Mouse (Mus musculus) kidney, adult 2 months (tissue): ENCODE measurements around the gene Mrps34. TPM values are rescaled to one million over a fixed set of nuclear protein-coding genes. Genes with fewer than 3 reads are reported as not detected.
A peak's percentile ranks its signal among the peaks of the same experiment; 100 is the strongest.

Source experiments
- DNase-seq: peaks from one replicate; pipeline ENCODE4 v3.0.0; 2021
- H3K27ac ChIP-seq: fragments of 200-500 bp; 2 replicates; pipeline ENCODE4 v1.5.1; 2012; ENCODE audit warnings: low read depth, low read length, control low read depth, inconsistent platforms; ENCODE audit not compliant: insufficient read depth
- H3K27me3 ChIP-seq: fragments of 200-500 bp; replicated peaks from 2 replicates; pipeline ENCODE4 v1.6.1; 2012; ENCODE audit warnings: mild to moderate bottlenecking, moderate library complexity, low read length, inconsistent platforms; ENCODE audit not compliant: control insufficient read depth, insufficient read depth
- H3K36me3 ChIP-seq: fragments of 200-500 bp; 2 replicates; pipeline ENCODE4 v1.6.1; 2012; ENCODE audit warnings: mild to moderate bottlenecking, moderate library complexity, low read length, inconsistent platforms; ENCODE audit not compliant: control insufficient read depth, insufficient read depth
- H3K4me1 ChIP-seq: fragments of 200-500 bp; 2 replicates; pipeline ENCODE4 v1.6.1; 2011; ENCODE audit warnings: low read length; ENCODE audit not compliant: control insufficient read depth, insufficient read depth
- H3K4me3 ChIP-seq: fragments of 200-500 bp; 2 replicates; pipeline ENCODE4 v1.5.1; 2011; ENCODE audit warnings: mild to moderate bottlenecking, low read depth, low read length, control low read depth; ENCODE audit not compliant: insufficient read depth
- CTCF ChIP-seq: fragments of 200-500 bp; conservative IDR thresholded peaks from 2 replicates; pipeline ENCODE4 v1.5.1; 2011; ENCODE audit warnings: low read depth, mild to moderate bottlenecking, control low read depth, low read length, moderate library complexity, mixed read lengths; ENCODE audit not compliant: insufficient read depth, insufficient read length
- POLR2A ChIP-seq: fragments of 200-500 bp; IDR thresholded peaks from one replicate; pipeline ENCODE4 v1.6.1; 2011; ENCODE audit warnings: low read depth, low read length, control low read depth
- WGBS: fragments of 180-500 bp; shearing (Covaris S2); methylation state at CpG from one replicate; pipeline ENCODE4 v1.1.7; 2018; 5-methylcytosine and 5-hydroxymethylcytosine counted together
- polyA plus RNA-seq: library from polyadenylated mRNA; depleted of rRNA; stranded (reverse); fragments of >200 nt; gene quantifications from 2 replicates; pipeline ENCODE4 v1.2.3, GENCODE M21; 2012

Mrps34 gene
- polyA plus RNA-seq, 1 experiment, result 162 TPM

DNA sequence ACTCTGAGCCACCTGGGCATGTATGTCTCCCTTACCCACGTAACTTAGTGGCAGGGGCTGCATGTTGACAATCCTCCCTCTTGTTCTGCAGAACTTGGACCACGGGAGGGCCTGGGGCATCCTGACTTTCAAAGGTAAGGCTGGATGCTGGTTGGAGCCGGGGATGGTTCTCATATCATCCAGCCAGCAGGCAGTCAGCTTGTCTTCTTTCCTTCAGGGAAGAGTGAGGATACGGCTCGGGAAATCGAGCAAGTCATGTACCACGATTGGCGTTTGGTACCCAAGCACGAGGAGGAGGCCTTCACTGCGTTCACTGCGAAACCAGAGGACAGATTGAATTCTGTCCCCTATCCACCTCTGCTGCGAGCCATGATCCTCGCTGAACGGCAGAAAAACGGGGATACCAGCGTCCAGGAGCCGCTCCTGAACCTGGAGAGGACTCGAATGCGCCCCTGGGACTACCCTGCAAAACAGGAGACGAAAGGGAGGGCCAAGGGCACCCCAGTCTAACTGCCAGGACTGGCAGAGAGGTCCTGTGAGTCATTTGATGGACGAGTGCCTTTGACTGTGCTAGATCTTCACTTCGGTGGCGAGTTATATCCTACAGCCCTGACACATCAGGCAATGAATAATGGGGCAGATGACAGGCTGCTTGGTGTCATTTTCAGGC lies 790 bp downstream of the Mrps34 start:
- Histone ChIP-seq H3K27me3 (no peaks in the 10 kb centered on the region), H3K36me3 (no peaks in the 10 kb centered on the region; the same call in none of the 2 replicates), H3K4me1 (peaks cover 9% of the 10 kb centered on the region; the same call in 1 of the 2 replicates), H3K27ac (peak overlapping the region; percentile 79), H3K4me3 (peak overlapping the region; percentile 87)
- no peak for TF ChIP-seq POLR2A
- TF ChIP-seq CTCF, result no peak
- 2% methylated on average over 23 of the region's 23 CpGs for WGBS
- DNase-seq, result no peak

- peak within 1 kb of the TSS; percentile 87 for H3K4me3 ChIP-seq
- peak; percentile 27 for TF ChIP-seq POLR2A
- TF ChIP-seq CTCF, result 0 out of 2 replicates have a peak, but pooled peaks have one; percentile 21
- DNase-seq, result peak; percentile 91
- WGBS, result 1% methylated on average over 47 of the region's 50 CpGs
- no peaks in the 10 kb centered on the region for H3K27me3 ChIP-seq
- peaks cover 9% of the 10 kb centered on the region; the same call in 1 of the 2 replicates for H3K4me1 ChIP-seq
- H3K36me3 ChIP-seq, result peaks cover 2% of the 10 kb centered on the region; the same call in 1 of the 2 replicates
- H3K27ac ChIP-seq, result peak within 1 kb of the TSS; percentile 79
Measured at GRCm38 (mm10) chr17:24896241-24896992, 1.5 kb downstream of the Mrps34 start, which contains the start of gene Nme3. Gene Nme3 (plus strand): TSS chr17:24896500.

GRCm38 (mm10) chr17:24896993-24897269 lies 2.0 kb downstream of the Mrps34 start:
- H3K36me3 ChIP-seq, result 0 out of 2 replicates have a peak, but pooled peaks cover 2% of the 10 kb centered on the region
- peak overlapping the region; percentile 87 for H3K4me3 ChIP-seq

DNA sequence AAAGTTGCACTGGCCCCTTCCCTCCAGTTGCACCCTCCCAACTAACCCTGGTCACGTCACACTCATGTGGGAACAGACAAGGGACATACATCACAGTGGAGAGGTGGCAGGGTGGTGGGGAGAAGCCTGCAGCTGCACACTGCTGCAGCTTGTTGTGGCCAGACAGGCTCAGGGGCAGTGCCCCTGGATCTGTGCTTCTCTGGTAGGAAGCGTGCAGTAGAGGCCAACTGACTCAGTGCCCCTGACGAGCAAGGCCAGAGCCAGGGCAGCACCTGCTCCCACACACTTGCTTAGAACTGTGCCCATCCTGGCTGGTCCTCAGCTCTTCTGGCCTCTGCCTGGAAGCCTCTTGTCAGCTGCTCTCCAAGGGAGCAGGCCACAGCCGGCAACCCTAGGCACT lies 2.7 kb downstream of the Mrps34 start:
- Histone ChIP-seq H3K4me3 (no peak overlapping the region), H3K36me3 (peaks cover 2% of the 10 kb centered on the region; the same call in 1 of the 2 replicates)
- 77% methylated on average over 4 of the region's 4 CpGs for WGBS

More at GRCm38 (mm10) chr17:24896993-24897269, 2.0 kb downstream of the Mrps34 start:
- WGBS, result 17% methylated on average over 11 of the region's 11 CpGs
- DNase-seq, result no peak
- H3K27me3 ChIP-seq, result no peaks in the 10 kb centered on the region
- peaks cover 9% of the 10 kb centered on the region; the same call in 1 of the 2 replicates for H3K4me1 ChIP-seq
- peak overlapping the region; percentile 30 for H3K27ac ChIP-seq
- TF ChIP-seq CTCF, result no peak
- no peak for TF ChIP-seq POLR2A

DNA sequence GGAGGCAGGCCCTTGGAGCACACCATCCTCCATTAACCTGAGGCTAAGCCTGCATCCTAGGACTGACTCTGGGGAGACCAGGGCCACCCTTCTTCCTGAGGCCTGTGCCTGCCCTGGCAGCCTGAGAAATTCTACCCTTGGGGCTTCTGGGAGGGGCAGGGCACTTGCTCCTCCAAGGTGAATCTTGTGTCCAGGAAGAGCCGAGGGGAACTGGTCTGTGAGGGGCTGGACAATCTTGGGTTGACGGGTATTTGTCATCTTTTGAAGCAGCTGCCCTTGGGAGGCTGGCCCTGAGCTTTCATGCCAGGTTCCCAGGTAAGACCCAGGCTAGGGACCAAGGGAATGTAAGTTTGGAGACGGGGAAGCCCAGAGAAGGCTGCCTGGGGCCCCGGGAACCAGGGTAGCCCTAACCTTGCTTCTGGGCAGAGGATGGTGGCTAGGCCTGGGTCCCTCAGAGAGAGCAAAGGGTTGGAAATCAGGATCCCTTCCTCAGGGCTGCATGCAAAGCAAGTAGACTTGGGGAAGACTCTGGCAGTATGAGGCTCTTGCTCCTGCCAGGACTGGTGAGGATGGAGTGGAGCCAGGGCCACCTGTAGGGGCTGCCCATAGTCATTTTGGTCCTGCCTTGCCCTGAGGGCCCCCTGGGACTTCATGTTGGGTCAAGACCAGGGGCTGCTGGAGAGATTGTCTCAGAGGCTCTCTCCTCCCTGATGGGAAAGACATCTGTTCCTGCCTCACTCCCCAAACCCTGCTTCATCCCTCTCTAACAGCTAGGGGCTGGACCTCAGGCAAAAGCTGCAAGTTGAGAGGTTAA lies 3.3 kb downstream of the Mrps34 start:
- 74% methylated on average over 4 of the region's 4 CpGs for WGBS
- Histone ChIP-seq H3K4me3 (no peak overlapping the region), H3K27ac (no peak overlapping the region), H3K27me3 (no peaks in the 10 kb centered on the region), H3K36me3 (peaks cover 2% of the 10 kb centered on the region; the same call in 1 of the 2 replicates), H3K4me1 (peaks cover 9% of the 10 kb centered on the region; the same call in 1 of the 2 replicates)
- TF ChIP-seq POLR2A (no peak), CTCF (no peak)
- no peak for DNase-seq

More for the DNA sequence above, 2.7 kb downstream of the Mrps34 start:
- H3K27ac ChIP-seq, result no peak overlapping the region
- no peaks in the 10 kb centered on the region for H3K27me3 ChIP-seq
- no peak for DNase-seq
- TF ChIP-seq POLR2A, result no peak
- TF ChIP-seq CTCF, result no peak
- peaks cover 9% of the 10 kb centered on the region; the same call in 1 of the 2 replicates for H3K4me1 ChIP-seq

- WGBS, result 69% methylated on average over 5 of the region's 5 CpGs
- Histone ChIP-seq H3K36me3 (peaks cover 2% of the 10 kb centered on the region; the same call in 1 of the 2 replicates), H3K4me3 (no peak overlapping the region), H3K27me3 (no peaks in the 10 kb centered on the region), H3K4me1 (peaks cover 7% of the 10 kb centered on the region; the same call in 1 of the 2 replicates), H3K27ac (no peak overlapping the region)
- no peak for DNase-seq
- no peak for TF ChIP-seq CTCF
- no peak for TF ChIP-seq POLR2A
Measured at GRCm38 (mm10) chr17:24899153-24899552, 4.2 kb downstream of the Mrps34 start.
